In the genomic region with DNA sequence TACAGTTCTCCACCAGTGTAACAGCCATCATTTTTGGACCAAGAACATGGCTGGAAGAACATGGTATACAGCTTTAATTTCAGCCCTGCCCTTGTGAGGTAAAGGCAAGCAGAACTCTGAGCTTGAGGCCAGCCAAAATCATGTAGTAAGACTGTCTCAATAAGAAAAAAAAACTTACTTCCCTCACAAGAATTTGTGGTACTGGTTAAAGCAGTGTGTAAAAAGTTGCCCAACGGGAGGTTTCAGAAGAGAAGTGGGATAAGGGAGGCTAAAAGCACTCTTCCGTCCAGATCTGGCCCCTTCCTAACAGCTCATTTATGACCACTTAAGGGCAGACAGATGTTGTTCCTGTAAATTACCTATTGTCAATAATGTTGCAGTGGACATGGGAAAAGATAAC, we compare ENCODE assay signal across 31 mouse cellular contexts. TPM values are rescaled to one million over a fixed set of nuclear protein-coding genes. Genes with fewer than 3 reads are reported as not detected.
DNase-seq lines count a peak whose midpoint lies in the region; ATAC-seq lines count a peak whose summit lies in the region.
"Had no signal": no experiment of that assay in that cellular context is flagged by ENCODE, and none has a peak within 500 bp of the region (broad histone marks: within the 10 kb centered on the region; RNA-seq: fewer than 3 reads in every experiment).

No protein-coding gene starts in this region.

- H3K4me1 ChIP-seq in heart, embryonic 11.5 days (ENCODE audit: control insufficient read depth, insufficient read depth, low read length), result peaks cover 4% of the 10 kb centered on the region; the same call in 1 of the 2 replicates
- 0 out of 2 replicates have a peak, but pooled peaks cover 2% of the 10 kb centered on the region for H3K4me1 ChIP-seq in intestine, embryonic 15.5 days (replicated peaks)
- H3K4me1 ChIP-seq: forebrain, embryonic 15.5 days; hindbrain, embryonic 13.5 days; kidney, embryonic 15.5 days; midbrain, embryonic 15.5 days had no signal

- H3K9ac ChIP-seq in heart, embryonic 11.5 days (ENCODE audit: low read depth, low read length), result no peak overlapping the region
- no peak overlapping the region for H3K9ac ChIP-seq in intestine, embryonic 15.5 days
- H3K9ac ChIP-seq: embryonic facial prominence, embryonic 13.5 days; forebrain, embryonic 15.5 days; hindbrain, embryonic 13.5 days; kidney, embryonic 15.5 days; liver, embryonic 14.5 days; midbrain, embryonic 15.5 days had no signal

- H3K36me3 ChIP-seq in heart, embryonic 11.5 days (ENCODE audit: control insufficient read depth, insufficient read depth, low read length), result no peaks in the 10 kb centered on the region
- no peaks in the 10 kb centered on the region for H3K36me3 ChIP-seq in intestine, embryonic 15.5 days
- H3K36me3 ChIP-seq: embryonic facial prominence, embryonic 13.5 days; forebrain, embryonic 10.5 days; kidney, embryonic 15.5 days had no signal

- H3K4me3 ChIP-seq in heart, embryonic 11.5 days (ENCODE audit: low read depth, low read length), result no peak overlapping the region
- no peak overlapping the region for H3K4me3 ChIP-seq in intestine, embryonic 15.5 days (replicated peaks)
- H3K4me3 ChIP-seq: embryonic facial prominence, embryonic 13.5 days; forebrain, embryonic 10.5 days; forebrain, embryonic 15.5 days; hindbrain, embryonic 13.5 days; kidney, embryonic 15.5 days; midbrain, embryonic 15.5 days had no signal

- no peaks in the 10 kb centered on the region for H3K9me3 ChIP-seq in heart, embryonic 11.5 days (replicated peaks; ENCODE audit: control insufficient read depth, low read length)
- no peaks in the 10 kb centered on the region for H3K9me3 ChIP-seq in intestine, embryonic 15.5 days
- H3K9me3 ChIP-seq: embryonic facial prominence, embryonic 13.5 days; forebrain, embryonic 10.5 days; forebrain, embryonic 15.5 days; hindbrain, embryonic 13.5 days; kidney, embryonic 15.5 days; midbrain, embryonic 15.5 days had no signal

- no peak overlapping the region for H3K4me2 ChIP-seq in heart, embryonic 11.5 days
- no peak overlapping the region for H3K4me2 ChIP-seq in intestine, embryonic 15.5 days (replicated peaks)
- H3K4me2 ChIP-seq: embryonic facial prominence, embryonic 13.5 days; forebrain, embryonic 15.5 days; hindbrain, embryonic 13.5 days; kidney, embryonic 15.5 days; midbrain, embryonic 15.5 days had no signal

- no peak overlapping the region for H3K27ac ChIP-seq in heart, embryonic 11.5 days (ENCODE audit: low read depth, low read length)
- no peak overlapping the region for H3K27ac ChIP-seq in intestine, embryonic 15.5 days
- H3K27ac ChIP-seq: embryonic facial prominence, embryonic 13.5 days; forebrain, embryonic 10.5 days; forebrain, embryonic 15.5 days; hindbrain, embryonic 13.5 days; kidney, embryonic 15.5 days; liver, embryonic 14.5 days; midbrain, embryonic 15.5 days; stomach, postnatal 0 days had no signal

- ATAC-seq in heart, embryonic 11.5 days (replicated peaks; ENCODE audit: insufficient number of reproducible peaks, low FRiP score, low TSS enrichment), result no peak
- peak; percentile 26; the same call in 1 of the 2 replicates for ATAC-seq in intestine, embryonic 15.5 days
- peak; percentile 74 for ATAC-seq in monocyte, adult 5-6 weeks (replicated peaks; ENCODE audit: insufficient number of reproducible peaks, low FRiP score, low TSS enrichment, poor library complexity, severe bottlenecking)
- ATAC-seq: forebrain, embryonic 15.5 days; midbrain, embryonic 15.5 days; Patski had no signal

- peak; percentile 61 for DNase-seq in heart, adult 11 months
- peak; percentile 29 for DNase-seq in 416B (ENCODE audit: low read depth)
- no peak for DNase-seq in thymus, postnatal 25 days
- DNase-seq in adrenal gland, postnatal 4 days (ENCODE audit: low spot score in 2 of 2), result no peak
- DNase-seq: adrenal gland, postnatal 10 days; cerebellum, adult 11 months; cerebellum, adult 9-10 months; gastrocnemius, postnatal 36 days; heart, postnatal 14 days; kidney, adult 18-20 months; kidney, postnatal 25 days; left cerebral cortex, postnatal 4 days; lung, adult 2 months; lung, postnatal 4 days; right cerebral cortex, postnatal 25 days; spleen, adult 18-20 months; thymus, adult 18-20 months; thymus, postnatal 4 days had no signal

- WGBS in heart, embryonic 11.5 days (ENCODE audit: insufficient replicate concordance), result 82% methylated on average over 2 of the region's 2 CpGs
- WGBS in intestine, embryonic 15.5 days, result 57% methylated on average over 2 of the region's 2 CpGs

- no peaks in the 10 kb centered on the region for H3K27me3 ChIP-seq in heart, embryonic 11.5 days (ENCODE audit: control insufficient read depth, insufficient read depth, low read length)
- no peaks in the 10 kb centered on the region for H3K27me3 ChIP-seq in intestine, embryonic 15.5 days (replicated peaks)
- H3K27me3 ChIP-seq: embryonic facial prominence, embryonic 13.5 days; forebrain, embryonic 15.5 days; hindbrain, embryonic 13.5 days; kidney, embryonic 15.5 days; midbrain, embryonic 15.5 days; Patski had no signal

RNA-seq across cellular contexts. Expression of a gene that starts 39.9 kb away (rescaled TPM):
- polyA plus RNA-seq in heart, embryonic 11.5 days (2014; fragmentation: Nextera tagmentation; extraction: Ambion mirVana), result 5.0 and 7.7 TPM in 2 replicates
- 1.4 and 1.5 TPM in 2 replicates for polyA plus RNA-seq in intestine, embryonic 15.5 days (2015; fragmentation: Nextera tagmentation; extraction: Ambion mirVana)
- 2.3 to 3.9 TPM (median 3.0 TPM) in 3 replicates for total RNA-seq in monocyte, adult 5-6 weeks (2017)
- 1 to 10 TPM; 2.9 to 3.2 TPM for total RNA-seq in adrenal gland, postnatal 4 days (2021)
- total RNA-seq: MEL had no signal

RNA-seq across cellular contexts. Expression of a gene that starts 40.5 kb away (rescaled TPM):
- polyA plus RNA-seq in heart, embryonic 11.5 days (2014; fragmentation: Nextera tagmentation; extraction: Ambion mirVana), result 12.5 and 13.2 TPM in 2 replicates
- polyA plus RNA-seq in intestine, embryonic 15.5 days (2015; fragmentation: Nextera tagmentation; extraction: Ambion mirVana), result 10.4 and 11.7 TPM in 2 replicates
- 18.7 to 25.9 TPM (median 24.8 TPM) in 3 replicates for total RNA-seq in monocyte, adult 5-6 weeks (2017)
- 10 to 100 TPM; 32.7 to 36.7 TPM for total RNA-seq in adrenal gland, postnatal 4 days (2021)

Comparison
In these comparisons a context has a peak if more than half of its experiments do, and no peak if none do; other contexts are left out.
1. DNase-seq: peak in heart, adult 11 months (single experiment) and 416B (single experiment); none in thymus, postnatal 25 days (single experiment) and adrenal gland, postnatal 4 days (0 of 2).